Mouse (Mus musculus): ENCODE data around the gene 1700001J03Rik.
"Not testable (repeated sequence)": the region's sequence is repeated elsewhere in the genome, so short reads cannot be mapped to it uniquely, and the experiment has no call there.

The 1700001J03Rik gene

GRCm38 (mm10) chr5:146185204-146185603 is at the start of gene 1700001J03Rik:
1700001J03Rik (minus strand) TSS chr5:146185304.
- DNase-seq (ENCODE audit: low spot score): not testable (repeated sequence)

- DNase-seq (ENCODE audit: low spot score): no peak
Measured at GRCm38 (mm10) chr5:146234336-146234735, 49.2 kb upstream of the 1700001J03Rik start.

GRCm38 (mm10) chr5:146232816-146233215 is 47.7 kb upstream of the 1700001J03Rik start:
- no peak for DNase-seq (ENCODE audit: low spot score)

DNA sequence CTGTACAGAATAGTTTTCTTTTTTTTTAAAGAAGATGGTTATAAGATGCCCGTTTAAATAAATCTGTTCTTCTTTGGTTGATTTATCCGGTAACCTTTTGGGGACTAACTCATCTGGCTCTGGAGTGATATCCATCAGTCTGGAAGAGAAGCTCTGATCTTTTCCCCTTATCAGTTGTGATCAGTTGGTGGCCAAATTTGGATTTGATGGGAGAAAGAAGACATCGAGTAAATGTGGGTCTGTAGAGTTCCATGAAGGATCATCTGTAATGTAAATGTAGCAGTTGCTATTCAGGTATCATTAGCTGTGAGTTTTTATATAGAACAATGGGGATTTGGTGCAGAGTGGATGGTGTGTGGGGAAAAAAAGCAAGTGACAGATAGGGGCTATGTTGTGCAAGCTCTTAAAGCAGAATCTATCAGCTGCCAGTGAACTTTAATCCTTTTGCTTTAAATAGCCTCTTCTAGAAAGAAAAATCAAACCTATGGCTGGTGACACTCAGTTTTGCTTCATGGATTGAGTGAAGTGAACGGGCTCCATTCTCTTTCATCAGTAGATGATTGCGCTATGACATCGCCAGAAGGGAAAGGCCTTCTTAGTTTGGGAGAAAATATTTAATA is 47.1 kb upstream of the 1700001J03Rik start:
- no peak for DNase-seq (ENCODE audit: low spot score)

DNA sequence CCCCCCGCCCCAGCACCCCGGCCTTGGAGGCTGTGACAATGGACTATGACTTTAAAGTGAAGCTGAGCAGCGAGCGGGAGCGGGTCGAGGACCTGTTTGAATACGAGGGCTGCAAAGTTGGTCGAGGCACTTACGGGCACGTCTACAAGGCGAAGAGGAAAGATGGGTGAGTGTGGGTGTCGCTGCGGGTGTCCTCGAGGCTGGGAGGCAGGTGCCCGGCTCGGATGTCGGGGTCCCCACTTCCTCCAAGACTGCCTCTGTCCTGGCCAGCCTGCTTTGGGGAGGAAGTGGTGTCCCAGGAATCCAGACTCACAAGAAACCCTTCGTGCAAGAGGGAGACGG is 46.5 kb upstream of the 1700001J03Rik start:
- DNase-seq (ENCODE audit: low spot score): peak; percentile 19

- peak; percentile 84 for DNase-seq (ENCODE audit: low spot score)
Measured at GRCm38 (mm10) chr5:146230864-146231654, 46.0 kb upstream of the 1700001J03Rik start, which contains the start of gene Cdk8. Cdk8 (plus strand) TSS chr5:146231230.

DNA sequence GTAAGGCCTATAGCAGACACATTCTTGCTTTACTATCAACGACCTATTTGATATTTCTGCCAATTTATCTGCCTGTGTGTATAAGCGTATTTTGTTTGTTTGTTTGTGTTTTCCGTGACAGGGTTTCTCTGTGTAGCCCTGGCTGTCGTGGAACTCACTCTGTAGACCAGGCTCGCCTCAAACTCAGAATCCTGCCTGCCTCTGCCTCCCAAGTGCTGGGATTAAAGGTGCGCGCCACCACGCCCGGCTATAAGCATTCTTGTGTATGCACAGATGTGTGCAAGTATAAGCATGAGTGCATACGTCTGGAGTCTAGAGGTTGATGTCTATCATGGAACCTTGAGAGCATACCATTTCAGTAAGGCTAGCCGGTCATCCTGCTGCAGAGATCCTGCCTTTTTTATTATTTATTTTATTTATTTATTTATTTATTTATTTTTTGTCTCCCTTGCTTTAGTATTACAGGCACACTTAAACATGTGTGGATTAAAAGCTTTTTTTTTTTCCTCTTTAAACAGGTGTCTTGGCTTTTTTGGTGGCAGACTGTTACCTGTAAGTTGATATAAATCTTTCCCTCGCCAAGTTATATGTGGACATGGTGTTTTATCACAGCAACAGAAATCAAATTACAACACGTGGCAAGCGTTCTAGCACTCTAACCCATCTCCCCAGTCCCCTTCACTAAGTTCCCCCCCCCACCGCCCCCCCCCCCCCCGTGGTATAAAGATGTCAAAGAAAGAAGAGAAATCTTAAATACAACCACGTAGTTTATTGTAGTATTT is 45.0 kb upstream of the 1700001J03Rik start:
- no peak for DNase-seq (ENCODE audit: low spot score)

DNA sequence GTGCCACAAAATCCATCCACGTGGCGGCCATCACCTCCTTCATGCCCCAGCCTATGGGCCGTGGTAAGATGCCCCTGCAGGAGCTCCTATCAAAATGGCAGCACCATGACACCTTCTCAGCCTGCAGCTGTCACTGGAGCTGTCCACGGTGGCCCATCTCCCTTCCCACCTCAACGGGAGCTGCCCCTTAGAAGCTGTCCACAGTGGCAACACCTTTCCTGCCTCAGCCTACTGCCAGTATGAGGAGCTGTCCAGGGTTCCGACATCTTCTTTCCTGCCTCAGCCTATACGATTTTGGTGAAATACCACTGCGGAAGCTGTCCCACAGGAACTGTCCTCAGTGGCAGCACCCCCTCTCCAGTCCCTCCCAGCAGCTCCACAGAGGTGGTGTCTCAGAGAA is 42.4 kb upstream of the 1700001J03Rik start:
- DNase-seq (ENCODE audit: low spot score): no peak

- DNase-seq (ENCODE audit: low spot score): no peak
Measured at GRCm38 (mm10) chr5:146223786-146224185, 38.7 kb upstream of the 1700001J03Rik start.

DNA sequence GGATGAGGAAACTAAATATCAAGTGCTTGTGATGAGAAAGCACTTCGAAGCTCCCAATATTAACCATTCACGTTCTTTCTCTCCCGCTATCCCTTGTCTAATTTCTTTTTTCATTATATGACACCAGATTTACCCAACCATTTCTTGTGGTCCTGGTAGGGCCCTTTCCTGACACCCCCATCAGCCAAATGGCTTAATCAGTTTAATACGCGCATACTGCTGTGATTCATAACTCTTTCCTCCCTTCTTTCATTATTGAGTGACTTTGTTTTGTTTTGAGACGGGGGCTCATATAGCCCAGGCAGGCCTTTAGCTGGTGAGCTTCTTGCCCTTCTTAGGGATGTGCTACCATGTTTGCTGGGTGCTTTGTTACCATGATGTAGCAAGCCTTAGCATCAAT is 36.6 kb upstream of the 1700001J03Rik start:
- DNase-seq (ENCODE audit: low spot score): no peak

- peak; percentile 88 for DNase-seq (ENCODE audit: low spot score)
Measured at GRCm38 (mm10) chr5:146220879-146221714, 36.0 kb upstream of the 1700001J03Rik start, which contains the start of gene Rnf6. Rnf6 (minus strand) TSS chr5:146221555.

DNA sequence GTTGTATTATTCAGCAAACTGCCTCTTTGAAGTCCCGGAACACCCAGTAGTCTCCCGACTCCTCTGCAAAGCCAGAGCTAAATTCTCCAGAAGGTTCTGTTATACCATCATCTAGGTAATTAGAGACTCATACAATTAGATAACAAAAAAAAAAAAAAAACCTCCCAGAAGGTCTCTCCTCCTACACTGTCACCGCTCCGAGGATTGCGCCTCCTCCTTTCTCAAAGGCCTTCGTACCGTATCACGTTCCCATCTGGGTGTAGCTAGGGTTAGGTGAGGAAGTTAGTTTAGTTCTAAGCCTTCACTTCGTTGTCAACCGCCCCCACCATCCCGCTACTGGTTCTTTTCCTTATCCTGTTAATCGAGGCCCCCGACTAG is 35.4 kb upstream of the 1700001J03Rik start:
- no peak for DNase-seq (ENCODE audit: low spot score)

DNA sequence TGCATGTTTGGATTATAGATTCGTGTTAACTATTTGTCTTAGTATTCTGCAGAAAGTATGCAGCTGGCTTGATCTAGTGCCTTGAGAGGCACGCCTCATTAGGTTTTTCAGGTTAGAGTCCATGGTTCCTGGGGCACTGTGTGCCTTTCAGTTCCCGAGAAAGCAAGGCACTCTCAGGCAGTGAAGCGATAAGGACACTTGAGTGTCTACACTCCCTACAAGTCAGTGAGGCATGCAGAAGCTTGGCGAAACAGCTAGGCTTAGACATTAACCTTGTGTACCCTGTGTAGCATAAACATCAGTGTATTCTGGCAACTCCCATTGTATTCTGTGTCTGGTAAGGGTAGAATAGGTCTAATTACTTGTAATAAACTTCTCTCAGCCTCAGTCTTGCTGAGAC is 20.4 kb upstream of the 1700001J03Rik start:
- DNase-seq (ENCODE audit: low spot score): no peak

GRCm38 (mm10) chr5:146203921-146204320 is 18.8 kb upstream of the 1700001J03Rik start:
- DNase-seq (ENCODE audit: low spot score): no peak

- no peak for DNase-seq (ENCODE audit: low spot score)
Measured at GRCm38 (mm10) chr5:146200580-146200979, 15.5 kb upstream of the 1700001J03Rik start.

DNA sequence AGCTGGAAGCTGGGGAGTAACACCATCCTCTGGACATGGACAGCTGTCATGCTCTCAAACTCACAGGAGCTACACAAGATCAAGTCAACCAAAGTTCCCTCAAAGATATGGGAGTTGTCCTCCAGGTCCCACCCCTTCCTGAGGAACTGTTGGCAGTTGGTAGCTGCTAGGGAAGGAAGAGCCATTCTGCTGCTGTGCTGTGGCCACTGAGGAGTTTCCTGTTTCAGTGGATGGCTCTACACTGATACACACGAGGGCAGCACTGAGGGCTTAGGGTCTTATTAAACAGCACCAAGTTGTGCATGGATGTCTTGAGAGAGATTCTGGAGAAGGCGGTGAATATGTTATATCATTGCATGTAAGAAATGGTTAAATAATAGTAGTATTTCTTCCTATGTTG is 14.4 kb upstream of the 1700001J03Rik start:
- no peak for DNase-seq (ENCODE audit: low spot score)

- DNase-seq (ENCODE audit: low spot score): no peak
Measured at GRCm38 (mm10) chr5:146199073-146199472, 14.0 kb upstream of the 1700001J03Rik start.

DNA sequence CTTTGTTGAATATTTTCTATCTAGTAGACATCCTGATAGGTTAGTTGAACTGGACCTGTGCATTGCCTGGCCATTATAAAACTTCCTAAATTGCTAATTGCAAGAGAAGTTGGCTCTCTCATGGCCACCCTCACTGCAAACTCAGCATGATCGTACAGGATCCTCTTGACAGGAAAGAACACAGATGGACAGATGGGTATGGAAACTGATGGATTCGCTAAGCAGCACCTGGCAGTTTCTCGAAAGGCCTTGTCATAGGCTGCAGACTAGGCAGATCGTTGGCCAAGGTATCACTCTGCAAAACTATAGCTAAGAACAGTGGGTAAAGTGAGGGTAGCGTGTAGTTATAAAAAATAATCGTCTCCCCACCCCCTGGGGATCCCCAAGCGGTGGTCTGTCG is 8.3 kb upstream of the 1700001J03Rik start:
- no peak for DNase-seq (ENCODE audit: low spot score)

DNA sequence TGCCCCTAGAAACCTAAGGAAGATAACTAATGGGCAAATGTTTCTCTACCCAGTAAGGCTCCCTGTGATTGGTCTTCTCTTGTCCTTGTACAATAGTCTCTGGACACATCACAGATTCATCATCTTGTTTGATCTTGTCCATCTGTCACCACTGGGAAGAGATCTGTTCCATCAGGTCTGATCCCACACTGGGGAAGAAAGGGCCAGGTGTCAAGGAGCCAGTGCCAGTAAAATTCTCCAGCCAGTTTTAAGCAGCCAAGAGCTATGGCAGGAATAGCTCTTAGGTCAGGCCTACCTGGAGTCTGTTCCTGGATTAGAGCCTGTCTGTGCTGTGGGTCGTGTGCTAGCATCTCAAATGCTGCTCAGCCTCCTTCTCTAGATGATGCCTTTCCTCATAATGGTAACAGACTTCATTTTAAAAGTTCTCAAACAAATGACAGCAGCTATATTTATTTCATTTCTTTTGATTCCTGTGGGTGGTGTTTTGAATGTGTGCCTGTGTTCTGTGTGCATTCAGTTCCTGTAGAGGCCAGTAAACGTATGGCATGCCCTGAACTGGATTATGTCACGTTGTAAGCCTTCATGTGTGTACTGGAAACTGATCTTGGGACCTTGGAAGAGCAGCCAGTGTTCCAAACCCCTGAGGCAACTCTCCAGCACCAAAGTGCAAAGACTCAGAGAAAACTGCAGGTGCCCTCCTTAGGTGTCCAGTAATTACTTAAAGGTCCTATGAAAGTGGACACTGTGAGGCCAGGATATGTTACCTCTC is 5.6 kb upstream of the 1700001J03Rik start:
- no peak for DNase-seq (ENCODE audit: low spot score)

DNA sequence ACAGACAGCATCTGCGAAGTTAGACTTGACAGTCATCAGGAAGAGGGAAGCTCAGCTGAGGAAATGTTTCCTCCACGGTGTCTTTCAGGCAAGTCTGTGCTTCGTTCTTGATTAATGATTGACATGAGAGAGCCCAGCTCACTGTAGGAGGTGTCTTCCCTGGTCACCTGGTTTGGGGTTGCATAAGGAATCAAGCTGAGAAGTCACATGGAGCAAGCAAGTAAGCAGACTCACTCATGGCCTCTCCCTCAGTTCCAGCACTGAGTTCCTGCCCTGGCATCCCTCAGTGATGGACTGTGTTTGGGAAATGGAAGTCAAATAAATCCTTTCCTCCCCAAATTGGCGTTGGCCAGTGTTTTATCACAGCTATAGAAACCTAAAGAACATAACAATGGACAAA is 5.0 kb upstream of the 1700001J03Rik start:
- no peak for DNase-seq (ENCODE audit: low spot score)

- no peak for DNase-seq (ENCODE audit: low spot score)
Measured at GRCm38 (mm10) chr5:146188712-146189111, 3.6 kb upstream of the 1700001J03Rik start.
